Mouse (Mus musculus) adrenal gland, postnatal 14 days (tissue): ENCODE measurements around the gene Gm48551. TPM values are rescaled to one million over a fixed set of nuclear protein-coding genes. Genes with fewer than 3 reads are reported as not detected.
A peak's percentile ranks its signal among the peaks of the same experiment; 100 is the strongest.

Source experiments
- DNase-seq: peaks from one replicate; pipeline ENCODE4 v3.0.0; 2021; ENCODE audit warnings: mixed read lengths
- total RNA-seq: library from RNA; stranded (reverse); gene quantifications from 2 replicates; pipeline ENCODE4 v1.2.3, GENCODE M21; 2021

The Gm48551 gene
- total RNA-seq, 1 experiment from 2014 or later: 0.48 TPM

DNA sequence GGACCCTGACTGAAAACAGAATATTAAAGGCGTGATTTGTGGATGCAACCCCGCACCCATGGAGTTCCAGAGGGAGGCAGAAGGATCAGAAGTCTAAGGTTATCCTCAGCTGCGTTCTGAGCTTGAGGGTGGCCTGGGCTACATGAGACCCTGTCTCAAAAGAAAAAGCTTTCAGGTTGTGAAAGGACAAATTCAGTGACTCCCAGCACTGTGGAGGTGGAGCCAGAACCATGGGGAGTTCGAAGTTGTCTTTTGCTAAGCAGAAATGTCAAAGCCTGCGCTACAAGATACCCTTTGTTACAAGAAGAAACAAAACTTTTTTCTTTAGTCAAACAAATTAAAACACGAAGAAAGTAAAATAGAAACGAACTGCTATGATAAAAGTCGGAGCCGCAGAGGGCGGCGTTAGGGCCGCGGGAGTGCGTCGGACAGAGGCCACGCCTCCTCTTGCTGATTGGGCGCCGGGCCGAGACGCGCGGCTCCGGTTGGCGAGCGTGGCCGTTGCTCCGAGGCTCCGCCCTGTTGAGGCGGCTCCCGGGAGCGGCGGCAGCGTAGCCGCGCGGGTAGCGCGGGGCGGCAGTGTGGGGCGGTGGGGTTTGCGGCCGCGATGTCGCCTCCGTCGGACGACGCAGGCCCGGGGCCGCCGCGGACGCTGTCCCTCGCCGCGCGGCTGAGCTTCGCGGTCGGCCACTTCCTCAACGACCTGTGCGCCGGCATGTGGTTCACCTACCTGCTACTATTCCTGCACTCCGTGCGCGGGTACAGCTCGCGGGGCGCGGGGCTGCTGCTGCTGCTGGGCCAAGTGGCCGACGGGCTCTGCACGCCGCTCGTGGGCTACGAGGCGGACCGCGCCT, 27.0 kb upstream of the Gm48551 start, which contains the start of gene Mfsd12:
TSS of gene Mfsd12 (plus strand) at position 501 of the 854 bp plus-strand sequence.
- peak; percentile 95 for DNase-seq

- DNase-seq: no peak
Measured at GRCm38 (mm10) chr10:81358209-81358608, 26.1 kb upstream of the Gm48551 start.

- no peak for DNase-seq
Measured at GRCm38 (mm10) chr10:81358841-81359240, 25.4 kb upstream of the Gm48551 start.

DNA sequence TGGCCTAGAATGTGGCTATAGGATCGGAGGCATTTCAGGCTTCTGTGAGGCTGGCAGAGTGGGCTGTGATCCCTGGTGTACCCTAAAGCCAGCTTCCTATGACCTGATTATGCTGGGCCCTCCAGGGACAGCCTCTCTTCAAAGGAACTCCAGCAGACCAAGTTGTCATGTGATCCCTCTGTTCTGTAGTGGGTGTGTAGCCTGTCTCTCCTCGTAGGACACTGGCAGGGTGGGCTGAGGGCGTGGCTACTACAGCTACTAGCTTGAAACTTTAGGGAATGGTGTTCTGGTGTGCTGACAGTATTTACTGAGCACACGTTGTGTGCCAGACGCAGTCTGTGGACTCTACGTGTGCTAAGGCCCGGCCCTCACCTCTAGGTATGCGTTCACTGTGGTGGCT, 23.5 kb upstream of the Gm48551 start:
- no peak for DNase-seq

DNA sequence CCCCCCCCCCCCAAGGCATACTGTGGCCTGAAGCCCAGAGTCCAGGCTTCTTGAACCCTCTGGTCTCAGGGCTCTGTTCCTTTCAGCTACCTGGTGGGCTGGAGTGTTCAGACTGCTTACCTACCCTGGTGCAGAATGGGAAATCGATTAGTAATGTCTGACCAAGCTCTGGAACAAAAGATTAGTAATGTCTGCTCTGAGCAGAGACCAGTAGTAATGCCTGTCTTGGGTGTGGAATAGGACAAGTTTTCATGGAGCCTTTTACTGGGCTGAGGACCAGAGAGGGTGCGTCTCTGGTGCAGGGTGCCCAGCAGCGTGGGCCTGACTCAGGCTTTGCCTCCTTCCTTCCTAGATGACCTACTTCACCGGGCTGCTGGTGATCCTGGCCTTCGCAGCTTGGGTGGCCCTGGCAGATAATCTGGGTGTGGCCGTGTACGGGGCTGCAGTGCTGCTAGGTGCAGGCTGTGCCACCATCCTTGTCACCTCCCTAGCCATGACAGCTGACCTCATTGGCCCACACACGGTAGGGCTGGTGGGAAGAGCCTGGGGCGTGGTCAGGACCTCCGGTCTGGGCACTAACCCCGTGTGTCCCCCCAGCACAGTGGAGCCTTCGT, 21.8 kb upstream of the Gm48551 start:
- peak; percentile 52 for DNase-seq

DNA sequence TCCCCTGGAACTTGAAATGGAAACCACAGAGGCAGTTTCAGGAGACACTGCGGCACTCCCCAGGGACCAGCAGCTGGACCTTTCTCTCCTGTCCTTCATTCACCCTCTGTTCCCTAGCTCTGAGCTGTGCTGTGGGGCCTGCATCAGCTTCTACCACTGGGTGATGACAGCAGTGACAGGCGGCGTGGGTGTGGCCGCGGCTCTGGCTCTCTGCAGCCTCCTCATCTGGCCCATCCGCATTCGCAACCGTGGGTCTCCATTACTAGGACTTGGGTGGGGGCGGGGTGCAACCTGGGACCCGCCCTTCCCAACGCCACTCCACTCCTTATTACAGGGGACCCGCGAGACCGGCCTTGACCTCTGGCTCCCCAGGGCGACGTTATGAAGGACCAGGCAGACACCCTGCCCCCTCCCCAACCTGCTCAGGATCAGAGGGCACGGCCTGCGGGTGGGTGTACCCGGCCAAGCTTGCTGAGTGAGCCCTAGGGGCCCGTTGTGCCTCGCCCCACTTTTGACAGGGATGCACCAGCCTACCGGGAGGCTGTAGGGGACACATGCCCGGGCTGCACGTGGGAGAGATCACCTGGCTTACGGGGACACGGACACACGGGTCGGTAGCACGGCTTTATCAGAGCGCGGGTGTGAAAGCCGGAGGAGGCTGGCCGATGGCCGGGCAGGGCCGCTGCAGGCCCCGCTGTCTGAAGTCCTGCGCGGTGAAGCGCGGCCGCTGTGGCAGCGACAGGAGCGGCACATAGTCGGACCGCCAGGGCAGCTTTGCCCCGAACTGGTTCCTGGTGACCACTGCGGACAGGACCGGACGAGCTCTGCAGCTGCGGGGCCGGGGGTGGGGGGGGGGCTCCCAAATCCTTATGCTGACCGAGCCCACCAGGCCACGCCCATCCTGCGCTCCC, 20.6 kb upstream of the Gm48551 start:
- peak; percentile 63 for DNase-seq

DNA sequence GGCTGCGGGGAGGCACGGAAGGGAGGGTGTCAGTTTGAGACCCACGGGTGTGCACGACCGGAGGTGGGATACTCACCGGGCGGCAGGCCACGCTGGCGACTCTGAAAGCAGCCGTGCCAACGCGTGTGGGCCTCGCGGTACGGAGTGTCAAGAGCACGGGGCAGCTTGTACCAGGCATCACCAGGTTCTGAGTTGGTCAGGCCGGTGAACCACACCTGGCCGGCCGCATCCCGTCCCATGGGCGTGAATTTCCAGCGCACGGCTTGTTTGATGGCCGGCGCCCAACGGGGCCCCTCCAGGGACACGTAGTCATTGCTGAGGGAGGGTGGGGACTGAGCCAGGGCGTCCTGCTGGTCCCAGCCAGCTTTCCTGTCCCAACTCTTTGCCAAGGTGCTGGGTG, 19.6 kb upstream of the Gm48551 start:
- DNase-seq: peak; percentile 70

DNA sequence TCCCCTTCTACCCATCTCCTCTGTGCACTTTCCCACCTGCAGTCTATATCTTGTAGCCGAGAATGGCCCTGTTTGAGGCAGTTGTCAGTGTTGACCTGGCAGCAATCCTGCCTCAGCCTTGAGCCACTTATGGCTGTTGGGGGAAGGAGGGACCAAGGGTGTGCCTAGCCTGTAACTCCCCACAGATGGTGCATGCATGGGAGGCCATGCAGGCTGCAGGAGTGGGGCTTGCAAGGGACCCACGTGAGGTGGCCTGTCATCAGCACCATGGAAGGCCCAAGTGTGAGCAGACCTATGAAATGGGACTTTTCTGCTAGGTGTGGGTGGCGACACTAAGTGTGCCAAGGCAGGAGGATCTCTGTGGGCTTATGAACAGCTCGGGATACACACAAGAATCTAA, 19.2 kb upstream of the Gm48551 start:
- no peak for DNase-seq

GRCm38 (mm10) chr10:81365672-81366476, 18.4 kb upstream of the Gm48551 start, which contains the start of gene 4930404N11Rik:
TSS of gene 4930404N11Rik (minus strand) at chr10:81365816.
- no peak for DNase-seq

- no peak for DNase-seq
Measured at GRCm38 (mm10) chr10:81366477-81367206, 17.6 kb upstream of the Gm48551 start.

GRCm38 (mm10) chr10:81367207-81367495, 17.1 kb upstream of the Gm48551 start:
- no peak for DNase-seq

GRCm38 (mm10) chr10:81375322-81375721, 8.9 kb upstream of the Gm48551 start:
- DNase-seq: no peak

GRCm38 (mm10) chr10:81376561-81377361, 7.5 kb upstream of the Gm48551 start:
- no peak for DNase-seq

GRCm38 (mm10) chr10:81377362-81377664, 7.0 kb upstream of the Gm48551 start:
- DNase-seq: no peak

DNA sequence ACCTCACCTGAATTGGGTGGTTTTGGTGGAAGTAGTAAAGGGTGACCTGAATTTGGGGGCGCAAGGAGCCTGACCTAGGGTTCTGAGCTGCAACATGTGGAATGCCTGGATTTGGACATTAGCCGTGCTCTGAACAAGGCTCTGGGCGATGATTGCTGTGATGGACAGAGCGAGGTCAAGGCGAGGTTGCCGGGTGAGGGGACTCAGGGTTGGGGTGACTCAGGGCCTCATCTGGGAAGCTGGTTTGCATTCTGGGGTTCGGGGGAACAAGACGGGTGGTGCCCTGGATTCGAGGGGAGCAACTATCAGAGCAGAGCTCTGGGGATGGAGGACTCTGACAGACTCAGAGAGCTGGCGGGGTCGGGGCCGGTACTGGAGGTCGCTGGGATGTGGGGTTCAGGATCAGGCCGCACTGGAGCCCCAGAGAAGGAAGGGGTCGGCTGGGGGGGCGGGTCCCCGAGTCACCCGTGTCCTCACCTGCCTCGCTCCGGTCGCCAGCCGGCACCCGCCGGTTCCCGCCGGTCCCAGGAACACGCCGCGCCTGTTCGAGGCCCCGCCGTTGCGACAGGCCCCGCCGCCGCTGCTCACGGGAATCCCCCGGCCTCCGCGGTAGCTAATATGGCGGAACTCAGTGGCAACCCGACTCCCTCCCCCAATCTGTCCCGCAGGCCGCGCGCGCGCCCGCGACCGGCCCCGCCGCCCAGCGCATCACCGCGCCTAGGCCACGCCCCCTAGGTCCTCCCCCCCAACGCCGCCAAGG, 6.3 kb upstream of the Gm48551 start, which contains the start of gene Fzr1:
TSS of gene Fzr1 (minus strand) at position 724 of the 760 bp plus-strand sequence.
- DNase-seq: peak; percentile 65

DNA sequence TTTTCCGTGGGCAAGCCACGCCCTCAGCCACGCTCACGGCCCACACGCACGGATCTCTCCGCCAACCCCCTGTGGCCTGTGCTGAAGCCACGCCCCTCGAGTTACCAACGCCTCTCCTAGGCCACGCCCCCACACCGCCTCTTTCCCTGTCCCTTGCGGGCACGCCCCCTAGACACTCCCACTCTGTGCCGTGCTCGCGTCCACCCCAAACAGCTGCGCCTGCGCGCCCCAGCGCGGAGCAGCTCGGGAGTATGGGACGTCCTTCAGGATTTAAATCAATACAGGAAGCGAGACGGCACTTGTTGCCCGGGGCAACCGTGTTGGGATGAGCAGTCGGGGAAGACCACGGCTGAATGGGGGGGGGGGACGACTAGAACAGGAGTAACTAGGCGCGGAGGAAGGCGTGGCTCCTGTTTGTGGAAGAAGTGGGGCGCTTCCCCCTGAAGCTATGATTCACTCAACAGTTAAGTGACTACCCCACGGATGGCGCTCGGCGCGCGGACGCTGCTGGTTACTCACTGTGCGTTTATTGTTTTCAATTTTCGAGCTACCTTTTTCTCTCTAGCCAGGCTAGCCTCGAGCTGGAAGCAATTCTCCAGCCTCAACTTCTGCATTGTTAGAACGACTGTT, 5.6 kb upstream of the Gm48551 start:
- DNase-seq: peak; percentile 100

DNA sequence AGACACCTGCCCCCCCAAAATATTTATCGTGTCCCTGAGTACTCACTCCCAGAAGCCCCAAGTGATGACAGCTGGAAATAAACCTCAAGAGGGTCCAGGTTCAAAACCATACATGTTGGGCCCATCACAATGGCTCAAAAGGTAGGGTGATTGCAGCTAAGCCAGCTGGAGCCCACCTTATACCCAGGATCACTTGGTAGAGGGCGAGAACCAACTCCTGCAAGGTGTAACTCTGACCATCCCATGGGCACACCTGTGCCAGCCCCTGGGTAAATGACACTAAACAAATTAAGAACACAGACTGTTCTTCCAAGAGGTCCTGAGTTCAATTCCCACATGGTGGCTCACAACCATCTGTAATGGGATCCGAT, 5.1 kb upstream of the Gm48551 start:
- no peak for DNase-seq

DNA sequence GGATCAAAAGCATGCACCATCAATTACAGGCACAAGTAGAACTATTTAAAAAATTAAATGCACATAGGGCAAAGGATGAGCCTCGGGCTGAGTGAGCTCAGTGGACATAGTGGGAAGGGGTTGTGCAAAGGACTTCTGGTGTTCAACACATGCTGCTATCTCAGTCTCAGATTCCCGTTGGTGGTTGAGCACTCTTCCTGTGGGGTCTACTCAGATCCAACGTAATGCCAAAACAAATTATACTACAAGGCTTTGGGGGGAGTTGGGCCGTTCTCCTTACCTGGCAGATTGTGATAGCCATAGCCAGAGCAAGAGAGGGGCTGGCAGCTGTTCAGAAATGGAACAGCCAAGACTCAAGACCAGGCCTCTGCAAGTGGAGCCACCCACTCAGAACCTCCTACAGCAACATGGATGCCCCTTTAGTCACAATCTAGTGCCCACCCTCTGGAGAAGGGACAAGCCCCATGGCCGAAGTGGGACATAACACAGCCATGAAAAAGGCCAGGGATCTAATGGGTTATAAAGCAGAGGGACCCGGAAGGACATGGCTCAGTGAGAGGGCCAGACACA, 4.4 kb upstream of the Gm48551 start:
- no peak for DNase-seq

- DNase-seq: no peak
Measured at GRCm38 (mm10) chr10:81382039-81382438, 2.2 kb upstream of the Gm48551 start.
